Mouse (Mus musculus) olfactory bulb, adult 2 months (tissue): ENCODE data around the gene Col11a2.

Experiments
- CTCF ChIP-seq: fragments of 200-500 bp; IDR thresholded peaks from 2 replicates; pipeline ENCODE4 v1.5.1; 2012; ENCODE audit warnings: low read depth, mild to moderate bottlenecking, low read length, moderate library complexity; ENCODE audit not compliant: insufficient read depth
- POLR2A ChIP-seq: fragments of 200-500 bp; IDR thresholded peaks from 2 replicates; pipeline ENCODE4 v1.6.1; 2012; ENCODE audit warnings: mild to moderate bottlenecking, low read depth, low read length, moderate library complexity; ENCODE audit not compliant: insufficient read depth

GRCm38 (mm10) chr17:34025756-34026151, 13.5 kb upstream of the Col11a2 start:
- no peak for TF ChIP-seq CTCF
- no peak for TF ChIP-seq POLR2A
